Mouse (Mus musculus): ENCODE data around the gene Dnah11.

DNA sequence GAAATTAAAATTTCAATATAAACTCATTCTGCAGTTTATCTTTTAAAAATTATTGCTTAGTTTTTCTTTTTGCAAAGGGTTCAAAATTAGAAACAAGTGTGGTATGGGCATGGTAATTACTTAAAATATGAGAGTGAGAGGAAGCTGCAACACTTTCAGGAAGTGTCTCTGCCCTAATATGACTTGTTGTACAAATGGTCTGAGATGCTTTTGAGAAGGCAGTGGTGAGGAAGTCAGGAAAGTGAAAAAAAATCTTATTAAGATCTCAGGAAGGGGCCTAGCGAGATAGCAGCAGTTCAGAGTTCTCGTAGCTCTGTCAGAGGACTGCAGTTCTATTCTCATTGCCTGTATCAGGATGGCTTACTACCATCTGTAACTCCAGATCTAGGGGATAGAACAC lies 13.3 kb upstream of the Dnah11 start:
- TF ChIP-seq CTCF (IDR thresholded peaks at IDR 0.05; ENCODE audit: control insufficient read depth, insufficient read depth, low read length) (no peak), POLR2A (IDR thresholded peaks at IDR 0.05; ENCODE audit: borderline replicate concordance, control insufficient read depth, low read depth, low read length) (no peak)
